Mouse (Mus musculus) R1 (cell line): Measurements from ENCODE around the gene Gnpda2.

Experiments
- DNase-seq: peaks from one replicate; pipeline ENCODE4 v3.0.0-alpha.2; 2018; ENCODE audit warnings: low read depth, low spot score

Gnpda2 gene

GRCm38 (mm10) chr5:69591640-69592461 is at the start of gene Gnpda2:
Gene Gnpda2, minus strand, starts transcription at chr5:69592340.
- DNase-seq: peak; percentile 95

GRCm38 (mm10) chr5:69634766-69635165 is 42.6 kb upstream of the Gnpda2 start:
- DNase-seq: no peak

GRCm38 (mm10) chr5:69620899-69621298 is 28.8 kb upstream of the Gnpda2 start:
- DNase-seq: no peak

GRCm38 (mm10) chr5:69613209-69613796 is 21.2 kb upstream of the Gnpda2 start:
- DNase-seq: peak; percentile 25

- peak; percentile 17 for DNase-seq
These were observed 8.9 kb upstream of the Gnpda2 start for GRCm38 (mm10) chr5:69601027-69601426.

- DNase-seq: peak; percentile 33
These were observed 34.7 kb downstream of the Gnpda2 start for GRCm38 (mm10) chr5:69557404-69557935.

GRCm38 (mm10) chr5:69556628-69557403 is 35.3 kb downstream of the Gnpda2 start, which contains the start of gene Guf1:
Gene Guf1, plus strand, starts transcription at chr5:69556923.
- DNase-seq: peak; percentile 92

- no peak for DNase-seq
These were observed 49.7 kb downstream of the Gnpda2 start, which contains the start of gene Yipf7 for GRCm38 (mm10) chr5:69542489-69542888. Gene Yipf7, minus strand, starts transcription at chr5:69542648.

GRCm38 (mm10) chr5:69541680-69542079 is 50.5 kb downstream of the Gnpda2 start:
- no peak for DNase-seq

GRCm38 (mm10) chr5:69523944-69524343 is 68.2 kb downstream of the Gnpda2 start:
- DNase-seq: no peak
